Mouse (Mus musculus): ENCODE data around the gene Pepd.

The Pepd gene

DNA sequence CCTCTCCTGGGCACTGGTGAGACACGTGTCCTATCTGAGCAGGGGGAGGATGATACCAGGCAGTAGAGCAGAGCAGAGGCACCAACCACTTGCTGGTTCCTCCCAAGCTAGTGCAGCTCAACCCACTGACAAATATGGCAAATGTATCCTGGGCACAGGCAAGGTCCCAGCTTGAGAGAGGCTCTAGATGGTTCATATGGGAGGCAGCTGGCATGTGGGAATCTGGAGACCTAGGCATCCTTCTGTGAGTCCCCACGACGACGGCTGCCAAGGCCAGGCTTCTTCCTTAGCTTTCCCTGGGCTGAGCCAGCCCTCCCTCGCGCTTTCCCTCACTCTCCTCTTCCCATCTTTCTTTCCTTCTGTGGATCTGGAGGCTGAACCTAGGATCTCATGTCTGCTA lies 118.4 kb downstream of the Pepd start:
- no peak for DNase-seq

DNA sequence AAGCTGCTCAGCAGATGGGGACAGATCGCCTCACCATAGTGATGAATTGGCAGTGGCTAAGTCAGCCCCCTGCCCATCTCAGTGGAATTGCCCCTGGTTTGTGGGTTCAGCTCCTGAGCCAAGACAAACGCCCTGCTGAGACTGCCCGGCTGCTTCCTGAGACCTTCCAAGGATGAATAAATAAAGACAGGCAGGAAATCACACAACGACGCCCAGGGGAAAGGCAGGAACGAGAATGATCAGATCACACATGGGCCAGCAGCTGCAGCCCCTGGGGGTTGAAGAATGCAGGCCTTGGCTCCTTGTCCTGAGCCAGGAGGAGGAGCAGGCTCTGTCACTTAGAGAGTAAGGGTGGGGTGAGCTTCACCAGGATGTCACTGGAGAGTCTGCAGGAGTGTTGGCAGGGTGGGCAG lies 123.0 kb downstream of the Pepd start:
- no peak for DNase-seq

DNA sequence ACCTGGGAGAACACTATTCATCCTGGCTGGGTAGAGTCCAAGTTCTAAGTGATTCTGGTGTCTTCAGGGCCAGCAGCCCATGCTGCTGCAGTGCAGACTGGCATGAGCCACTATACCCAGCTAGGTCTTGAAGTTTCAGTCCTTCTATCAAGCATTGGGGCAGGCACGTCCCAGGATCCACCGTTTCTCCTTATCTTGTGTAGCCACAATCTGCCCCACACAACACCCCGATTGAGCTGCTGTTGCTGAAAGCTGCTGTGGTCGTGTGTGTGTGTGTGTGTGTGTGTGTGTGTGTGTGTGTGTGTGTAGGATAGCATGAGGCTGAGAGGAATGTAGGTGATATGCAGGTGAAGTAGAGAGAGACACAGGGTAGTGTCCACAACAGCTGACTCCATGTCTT lies 123.4 kb downstream of the Pepd start:
- DNase-seq = no peak

DNA sequence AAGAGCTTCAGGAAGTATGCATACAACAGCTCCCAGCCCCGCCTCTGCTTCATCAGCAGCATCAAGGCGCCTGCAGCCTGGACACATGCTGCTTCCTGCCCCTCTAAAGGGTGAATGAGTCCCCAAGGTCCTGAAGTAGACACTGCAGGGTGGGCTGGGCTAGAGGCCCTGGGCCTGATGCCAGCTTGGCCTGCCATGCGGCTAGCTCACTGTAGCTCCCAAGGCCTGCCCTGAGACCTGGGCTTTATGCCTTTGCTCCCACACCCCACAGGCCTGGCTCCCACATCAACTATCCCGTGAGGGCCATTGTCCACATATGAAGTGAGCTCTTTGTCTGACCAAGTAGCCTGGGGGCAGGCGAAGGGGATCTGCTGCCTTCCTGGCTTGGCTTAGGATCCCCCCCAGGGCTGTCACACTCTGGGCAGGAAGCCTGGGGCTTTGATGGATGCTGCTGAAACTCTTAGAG lies 124.1 kb downstream of the Pepd start:
- no peak for DNase-seq

DNA sequence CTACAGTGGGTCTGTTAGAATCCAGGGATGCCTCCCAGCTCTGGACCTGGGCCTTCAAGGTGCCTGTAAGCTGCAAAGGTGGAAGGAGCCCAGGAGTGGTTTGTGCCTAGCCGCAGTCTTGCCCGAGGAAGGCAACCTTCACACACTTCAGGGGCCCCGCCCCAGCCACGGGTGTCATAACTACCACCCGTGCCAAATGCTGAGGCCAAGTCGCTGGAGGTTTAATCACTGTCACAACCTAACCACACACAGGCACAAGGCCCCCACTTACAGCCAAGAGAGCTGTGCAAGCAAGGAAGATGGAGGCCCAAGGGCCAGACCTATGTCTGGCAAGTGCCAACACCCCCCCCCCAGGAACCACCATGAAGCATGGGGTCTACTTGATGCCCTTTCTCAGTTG lies 125.2 kb downstream of the Pepd start:
- no peak for DNase-seq

DNA sequence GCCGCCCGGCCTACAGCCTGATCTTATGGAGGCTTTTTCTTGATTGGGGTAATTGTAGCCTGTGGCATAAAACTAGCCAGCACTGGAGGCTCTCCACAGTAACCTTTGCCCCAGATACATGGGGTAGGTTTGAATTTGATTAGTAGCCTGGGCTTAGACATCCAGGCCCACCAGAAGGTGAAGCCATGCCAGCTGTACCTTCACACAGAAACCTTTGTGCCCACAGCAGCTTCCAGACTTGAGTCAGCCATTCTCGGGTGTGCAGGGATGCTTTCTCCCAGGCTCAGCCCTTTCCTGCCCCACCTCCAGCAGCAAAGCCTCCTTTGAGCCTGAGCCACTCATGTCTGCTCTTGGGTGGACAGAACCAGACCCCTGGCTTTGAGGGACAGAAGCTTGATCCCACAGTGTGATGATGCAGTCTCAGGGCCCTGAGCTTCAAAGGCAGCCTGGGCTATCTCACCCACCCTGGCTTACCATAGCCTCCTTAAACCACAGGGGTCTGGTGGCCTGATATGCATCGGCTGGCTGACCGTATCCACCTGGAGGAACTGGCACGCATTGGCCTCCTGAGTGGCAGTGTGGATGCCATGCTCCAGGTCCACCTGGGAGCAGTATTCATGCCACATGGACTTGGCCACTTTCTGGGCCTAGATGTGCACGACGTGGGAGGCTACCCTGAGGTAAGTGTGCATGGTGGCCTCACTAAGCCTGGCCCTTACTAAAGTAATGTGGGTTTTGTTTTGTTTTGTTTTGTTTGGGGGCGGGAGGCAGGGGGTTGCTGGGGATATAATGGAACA lies 128.2 kb downstream of the Pepd start:
- no peak for DNase-seq

DNA sequence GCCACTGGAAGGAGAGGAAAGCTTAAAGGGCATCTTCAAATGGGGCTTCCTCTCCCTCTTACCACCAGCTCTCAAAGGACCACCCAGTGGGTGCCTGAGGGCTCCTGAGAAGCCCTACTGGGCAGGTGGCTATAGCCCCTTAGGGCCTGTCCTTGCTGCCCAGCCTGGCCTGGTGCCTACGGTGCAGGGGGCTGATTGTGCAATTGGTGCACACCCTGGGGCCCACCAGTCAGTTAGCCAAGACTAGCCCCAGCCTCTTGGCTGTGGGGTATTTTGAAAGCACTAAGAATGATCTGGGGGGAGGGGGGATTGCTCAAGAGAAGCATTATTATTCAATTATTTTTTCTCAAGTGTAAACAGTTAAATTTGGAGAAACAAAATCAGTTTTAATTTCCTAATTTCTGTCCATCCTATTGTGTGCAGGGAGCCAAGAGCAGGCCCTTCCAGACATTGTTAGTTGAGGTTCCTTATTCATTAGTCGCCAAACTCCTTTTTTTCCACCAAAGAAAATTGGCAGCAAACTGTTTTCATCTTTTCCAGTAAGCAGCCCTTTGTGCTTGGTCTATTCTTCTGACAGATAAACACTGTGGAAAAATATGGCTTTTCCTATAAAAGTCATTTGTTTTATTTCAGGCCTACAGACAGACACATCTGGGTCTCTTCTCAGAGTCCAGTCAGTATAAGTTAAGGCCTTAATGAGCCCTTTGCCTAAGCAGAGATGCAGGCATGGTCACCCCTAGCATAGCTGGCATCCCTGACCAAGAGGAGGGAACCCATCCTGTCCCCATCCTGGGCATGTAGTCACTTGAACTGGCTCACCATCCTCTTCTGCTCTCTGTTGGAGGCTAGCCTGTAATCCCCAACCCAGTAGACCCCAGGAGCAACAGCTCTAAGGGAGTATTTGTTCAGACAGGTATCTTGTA lies 129.4 kb downstream of the Pepd start:
- DNase-seq = no peak

DNA sequence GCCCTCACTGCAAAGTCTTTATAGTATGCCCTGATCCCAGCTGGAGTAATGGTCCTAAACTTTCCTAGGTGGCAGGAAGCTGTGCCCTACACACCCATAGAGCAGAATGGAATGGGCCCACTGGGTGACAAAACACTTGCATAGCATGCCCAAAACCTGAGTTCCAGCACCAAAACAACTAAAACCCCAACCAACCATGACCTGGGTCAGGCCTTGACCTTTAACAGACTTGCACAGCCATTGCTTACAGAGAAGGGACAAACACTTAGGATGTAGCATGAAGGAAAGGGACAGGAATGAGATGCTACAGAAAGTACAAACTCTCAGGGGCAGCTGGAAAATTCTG lies 130.0 kb downstream of the Pepd start:
- no peak for DNase-seq

DNA sequence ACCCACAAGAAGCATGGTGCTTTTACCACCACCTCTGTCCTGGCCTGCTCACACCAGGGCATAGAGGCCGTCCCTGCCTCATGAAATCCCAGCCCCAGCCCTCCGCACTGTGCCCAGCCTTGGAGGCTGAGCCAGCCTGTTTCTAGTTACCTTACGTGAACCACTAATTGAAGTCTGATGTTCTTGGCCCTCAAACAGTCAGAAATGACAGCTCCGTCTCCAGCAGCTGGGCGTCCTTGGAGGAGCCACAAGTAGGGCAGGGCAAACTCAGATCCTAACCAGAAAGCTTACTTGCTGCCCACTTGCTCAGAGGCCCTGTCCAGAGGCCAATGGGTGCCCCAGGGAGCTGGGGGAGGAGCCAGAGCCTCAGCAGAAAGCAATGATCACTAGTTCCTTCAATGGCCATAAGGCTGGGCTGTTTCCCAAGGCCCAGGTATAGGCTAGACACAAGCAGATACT lies 130.6 kb downstream of the Pepd start:
- DNase-seq = no peak

DNA sequence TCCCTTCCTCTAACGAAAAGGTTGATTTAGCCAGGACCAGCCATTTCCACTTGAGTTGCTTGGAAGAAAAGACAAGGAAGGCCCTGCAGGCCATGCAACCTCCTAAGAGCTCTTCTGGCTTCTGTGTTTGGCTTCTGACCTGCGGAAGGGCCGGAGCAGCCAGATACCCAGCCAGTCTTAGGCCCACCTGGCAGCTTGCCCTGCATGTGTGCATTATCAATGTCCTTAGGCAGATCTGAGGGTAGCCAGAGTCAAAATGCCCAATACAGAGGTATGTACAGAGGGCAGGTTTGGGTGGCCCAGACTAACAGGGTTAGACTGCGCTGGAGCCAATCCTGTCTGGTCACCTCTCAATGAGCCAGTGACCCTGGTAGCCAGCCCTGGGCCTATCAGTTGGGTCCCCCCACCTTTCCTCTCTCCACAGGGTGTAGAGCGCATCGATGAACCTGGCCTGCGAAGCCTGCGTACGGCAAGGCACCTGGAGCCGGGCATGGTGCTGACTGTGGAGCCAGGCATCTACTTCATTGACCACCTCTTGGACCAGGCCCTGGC lies 131.2 kb downstream of the Pepd start:
- no peak for DNase-seq

DNA sequence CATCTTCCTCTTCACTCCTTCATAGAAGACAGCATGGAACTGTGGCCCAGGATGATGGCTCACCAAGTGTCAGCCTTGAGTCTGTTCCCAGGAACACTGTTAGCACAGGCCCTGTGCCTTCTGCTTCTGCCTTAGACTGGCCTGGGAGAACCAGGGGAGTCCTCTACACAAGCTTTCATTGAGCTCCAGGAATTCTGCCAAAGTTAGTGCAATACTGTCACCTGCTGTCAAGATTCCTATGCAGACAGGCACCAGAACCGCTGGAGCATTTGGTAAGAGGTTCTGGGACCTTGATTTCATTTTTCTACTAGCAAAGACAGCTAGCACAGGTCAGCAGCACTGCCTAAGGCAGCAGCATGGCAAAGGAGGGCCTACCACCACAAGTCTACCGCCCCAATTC lies 132.5 kb downstream of the Pepd start:
- DNase-seq = no peak

DNA sequence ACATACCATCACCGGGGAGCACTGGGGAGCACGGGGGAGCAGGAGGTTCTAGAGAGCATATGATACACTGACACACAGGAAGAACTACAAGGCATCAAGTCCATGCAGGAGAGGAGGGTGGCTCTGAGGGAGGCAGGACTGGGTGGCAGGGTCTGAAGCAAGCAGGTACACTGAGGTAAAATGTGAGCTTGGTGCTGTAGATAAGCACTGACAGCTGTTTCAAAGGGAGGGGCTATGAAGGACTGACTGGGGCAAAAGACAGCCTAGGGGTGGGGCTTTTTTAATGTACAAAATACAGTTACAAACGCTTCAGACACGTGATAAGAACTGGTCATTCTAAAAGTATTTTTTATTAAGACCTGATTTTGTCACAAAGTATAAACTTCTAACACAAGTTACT lies 133.9 kb downstream of the Pepd start:
- DNase-seq = no peak

DNA sequence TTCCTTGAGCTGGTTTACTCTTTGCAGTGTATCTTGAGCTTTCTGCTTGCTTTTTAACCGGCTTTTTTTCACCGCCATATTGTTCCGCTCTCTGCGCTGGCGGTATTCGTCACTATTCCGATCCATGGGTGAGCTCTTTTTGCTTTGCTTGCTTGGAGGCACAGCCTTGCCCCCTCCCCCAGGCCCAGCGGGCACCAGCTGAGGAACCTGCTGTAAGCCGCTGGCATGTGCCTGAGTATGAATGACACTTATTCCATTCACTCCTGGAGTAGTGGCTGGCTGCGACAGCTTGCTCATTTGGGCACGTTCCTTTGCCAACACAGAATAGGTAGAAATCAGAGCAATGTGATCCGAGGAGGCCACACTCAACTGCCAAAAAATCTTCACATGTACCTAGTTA lies 138.4 kb downstream of the Pepd start:
- no peak for DNase-seq

DNA sequence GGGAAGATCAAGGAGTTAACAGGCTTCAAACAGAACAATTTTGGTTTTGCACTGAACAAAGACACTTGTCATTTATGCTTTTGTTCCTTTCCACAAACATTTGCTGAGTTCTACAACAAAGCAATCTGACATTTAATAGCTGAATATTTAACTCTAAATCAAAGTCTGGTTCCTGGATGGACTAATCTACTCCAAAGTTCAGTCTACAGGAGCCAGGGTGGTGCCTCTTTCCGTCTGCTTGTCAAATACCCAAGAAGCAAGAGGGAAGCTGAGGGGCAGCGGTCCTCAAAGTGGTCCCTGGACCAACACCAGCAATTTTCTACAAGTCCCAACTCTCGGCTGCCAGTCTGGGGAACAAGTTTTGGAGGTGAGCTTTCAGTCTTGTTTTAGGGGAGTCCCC lies 141.0 kb downstream of the Pepd start:
- no peak for DNase-seq

DNA sequence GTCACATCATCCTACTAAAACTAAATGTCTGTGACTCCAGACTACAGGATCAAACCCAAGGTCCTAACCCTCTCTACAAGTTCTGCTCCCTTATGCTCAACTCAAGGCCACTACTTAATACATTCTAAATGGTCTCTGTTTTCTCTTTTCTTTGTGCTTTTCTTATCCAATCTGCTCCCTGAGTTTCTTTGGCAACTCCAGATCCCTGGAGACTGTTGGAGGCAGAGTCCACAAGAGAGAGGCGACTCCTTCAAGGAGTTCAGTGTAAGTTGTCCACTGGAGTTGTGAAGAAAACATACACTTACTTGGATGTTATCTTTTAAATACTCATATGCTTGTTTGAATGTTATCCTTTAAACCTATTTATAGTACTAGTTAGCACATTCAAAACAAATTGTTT lies 142.1 kb downstream of the Pepd start:
- no peak for DNase-seq

DNA sequence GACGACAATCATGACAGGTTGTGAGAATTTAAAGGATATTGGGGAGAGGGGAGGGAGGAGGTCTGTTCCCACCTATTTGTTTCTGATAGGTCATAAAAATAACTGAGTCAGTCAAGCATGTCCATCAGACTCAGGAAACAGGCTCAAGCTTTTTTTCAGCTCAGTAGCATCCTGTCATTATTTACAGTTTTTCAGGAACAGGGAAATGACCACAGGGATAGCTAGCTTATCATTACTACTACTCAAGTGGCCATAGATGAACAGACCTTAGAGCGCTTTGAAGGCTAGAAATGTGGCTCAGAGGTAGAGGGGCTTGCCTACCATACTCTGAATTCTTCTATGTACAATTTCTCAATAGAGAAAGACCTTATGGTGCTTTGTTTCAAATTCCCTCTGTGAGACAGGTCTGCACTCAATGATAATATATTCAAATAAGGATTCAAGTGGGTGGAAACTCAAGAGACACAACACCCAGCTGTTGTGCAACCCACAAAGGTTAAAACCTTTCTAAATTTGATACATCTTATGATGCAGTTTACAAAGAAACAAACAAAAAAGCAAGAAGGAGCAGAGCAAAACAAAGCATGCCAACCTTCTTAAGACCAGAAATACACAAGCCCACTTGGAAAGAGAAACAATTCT lies 142.9 kb downstream of the Pepd start:
- DNase-seq = no peak

DNA sequence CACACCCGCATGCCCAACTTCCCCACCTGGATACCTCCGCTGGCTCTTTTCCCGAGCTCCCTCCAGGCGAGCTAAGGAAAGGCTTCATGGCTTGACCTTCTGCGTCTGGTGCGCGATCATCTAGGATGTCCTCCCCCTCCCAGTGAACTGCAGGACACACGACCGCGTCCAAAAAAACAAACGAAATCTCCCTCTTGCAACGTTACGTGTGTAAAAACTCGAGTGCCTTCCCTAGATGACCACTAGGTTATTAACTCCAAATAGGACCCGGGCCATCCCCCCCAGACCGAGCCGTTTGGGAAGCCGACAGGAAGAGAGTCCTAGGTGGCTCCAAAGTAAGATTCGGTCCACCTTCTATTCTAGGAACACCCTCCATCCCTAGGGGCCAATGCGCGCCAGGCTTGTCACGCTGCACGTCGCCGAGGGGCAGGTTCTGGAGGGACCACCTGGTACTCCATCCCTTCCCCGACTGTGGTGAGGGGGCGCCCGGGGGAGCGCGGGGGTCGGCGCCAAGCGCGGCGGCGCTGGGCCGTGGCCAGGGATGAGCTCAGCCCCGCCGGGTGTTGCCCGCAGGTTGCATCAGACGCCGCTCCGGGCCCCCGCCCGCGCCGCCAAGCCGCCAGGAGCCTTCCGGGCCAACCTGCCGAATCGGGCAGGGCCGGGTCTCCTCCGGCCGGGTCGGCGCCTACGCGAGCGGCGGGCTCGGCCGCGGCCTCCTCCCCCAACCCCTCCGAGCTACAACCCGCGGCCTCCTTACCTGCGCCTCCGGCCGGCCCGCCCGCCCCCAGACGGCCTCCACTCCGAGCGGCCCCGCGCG lies 143.6 kb downstream of the Pepd start:
- peak; percentile 83 for DNase-seq

DNA sequence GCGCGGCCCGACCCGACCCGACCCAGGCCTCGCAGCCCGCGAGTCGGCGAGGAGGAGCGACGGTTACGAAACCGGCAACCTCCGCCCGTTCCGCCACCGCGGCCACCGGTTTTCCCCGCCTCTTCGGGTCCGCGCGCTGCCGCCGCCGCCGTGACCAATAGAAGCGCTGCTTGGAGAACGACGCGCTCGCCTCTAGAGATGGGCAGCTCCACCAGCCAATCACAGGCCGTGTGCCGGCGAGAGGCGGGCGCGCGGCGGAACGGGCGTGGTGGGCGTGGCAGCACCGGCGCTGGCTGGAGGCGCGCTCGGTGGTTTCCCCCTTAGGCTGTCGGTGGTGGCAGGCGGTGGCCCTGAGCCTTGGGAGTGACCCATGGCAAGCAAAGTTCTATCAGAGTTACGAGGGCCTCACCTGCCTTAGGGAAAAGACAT lies 144.3 kb downstream of the Pepd start, which contains the start of gene Cebpg:
Cebpg (minus strand) TSS at position 138 of the 429 bp plus-strand sequence.
- DNase-seq = peak; percentile 96

DNA sequence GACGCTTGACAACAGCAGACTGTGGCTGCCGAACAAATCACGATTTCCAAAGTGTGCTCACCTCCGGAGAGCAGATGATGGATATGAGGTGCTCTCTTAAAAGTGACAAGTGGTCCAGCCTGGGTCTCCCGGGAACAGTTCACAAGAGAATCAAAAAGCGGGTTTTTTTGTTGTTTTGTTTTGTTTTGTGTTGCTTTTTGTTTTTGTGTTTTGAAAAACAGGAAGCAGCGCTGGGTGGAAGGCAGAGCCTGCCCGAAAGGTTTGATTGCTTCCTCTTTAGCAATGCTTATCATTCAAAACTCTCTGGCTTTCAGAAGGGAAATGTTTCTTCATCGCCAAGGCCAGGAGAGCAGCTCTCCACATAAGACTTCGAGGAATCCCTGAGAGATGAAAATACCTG lies 144.8 kb downstream of the Pepd start:
- no peak for DNase-seq

DNA sequence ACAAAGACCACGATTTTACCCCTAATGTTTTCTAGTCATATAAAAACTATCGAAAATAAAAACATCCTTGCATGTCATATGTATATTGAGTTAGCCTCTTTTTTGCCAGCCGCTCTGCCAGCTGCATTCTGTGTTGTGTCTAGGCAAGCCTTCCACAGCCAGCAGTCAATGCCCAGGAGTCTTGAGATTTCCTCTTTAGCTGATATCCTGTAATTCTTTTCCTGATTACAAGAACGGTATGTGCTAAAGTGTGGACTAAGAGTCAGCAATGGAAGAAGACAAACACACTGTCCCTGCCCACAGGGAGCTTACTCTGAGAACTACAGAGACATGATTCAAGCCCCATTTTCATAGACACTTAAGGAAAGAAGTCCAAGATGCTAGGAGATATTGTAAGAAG lies 145.4 kb downstream of the Pepd start:
- no peak for DNase-seq

DNA sequence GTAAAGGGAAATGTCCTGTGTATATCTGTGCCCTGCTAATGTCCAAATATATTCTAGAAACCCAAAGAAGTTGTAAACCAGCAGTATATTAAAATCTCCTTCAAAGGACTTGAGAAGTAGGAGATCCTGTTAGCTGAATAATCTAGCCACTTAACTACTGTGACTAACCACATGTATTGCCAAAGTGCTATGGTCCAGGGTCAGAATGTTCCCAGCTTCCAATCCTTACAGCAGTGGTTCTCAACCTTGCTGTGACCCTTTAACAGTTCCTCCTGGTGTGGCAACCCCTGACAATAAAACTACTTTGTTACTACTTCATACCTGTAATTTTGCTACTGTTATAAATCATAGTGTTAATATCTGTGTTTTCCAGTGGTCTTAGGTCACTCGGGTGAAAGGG lies 146.2 kb downstream of the Pepd start:
- DNase-seq = no peak

DNA sequence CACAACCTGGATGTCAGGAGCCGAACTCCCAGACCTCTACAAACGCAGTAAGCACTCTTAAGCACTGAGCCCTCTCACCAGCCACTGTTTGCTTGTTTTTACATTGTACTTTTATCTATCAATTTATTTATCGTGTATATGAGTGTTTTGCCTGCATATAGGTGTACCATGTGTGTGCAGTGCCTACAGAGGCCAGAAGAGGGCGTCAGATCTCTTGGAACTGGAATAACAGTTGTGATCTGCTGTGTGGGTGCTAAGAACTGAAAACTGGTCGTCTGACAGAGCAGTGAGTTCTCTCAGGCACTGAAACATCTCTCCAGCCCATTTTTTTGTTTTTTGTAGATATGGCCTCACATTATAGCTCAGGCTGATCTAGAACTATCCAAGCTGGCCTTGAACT lies 147.3 kb downstream of the Pepd start:
- DNase-seq = no peak
